Mouse (Mus musculus) adrenal gland (tissue): ENCODE results near the gene Zc3h10.

Source experiments
- intact Hi-C: fragments of 180-260 bp; cut with DNase I; formaldehyde crosslinking; loops from one replicate; pipeline ENCODE4 v1.15.1; 2025
- long read RNA-seq, 2 experiments: library from polyadenylated mRNA; unstranded; transcript quantifications; one replicate each; pipeline ENCODE4 v2.0.0; 2020; ENCODE audit warnings: borderline replicate concordance in 1 of 2; ENCODE audit not compliant: insufficient replicate concordance in 1 of 2

Gene Zc3h10
- long read RNA-seq, experiment 1, partial matches to known transcripts: 0 of 3 reads
- long read RNA-seq, experiment 1, other reads (novel, unspliced or antisense): 1 of 3 reads
- long read RNA-seq, experiment 2, partial matches to known transcripts: 0 of 4 reads
- long read RNA-seq, experiment 2, other reads (novel, unspliced or antisense): 3 of 4 reads

DNA sequence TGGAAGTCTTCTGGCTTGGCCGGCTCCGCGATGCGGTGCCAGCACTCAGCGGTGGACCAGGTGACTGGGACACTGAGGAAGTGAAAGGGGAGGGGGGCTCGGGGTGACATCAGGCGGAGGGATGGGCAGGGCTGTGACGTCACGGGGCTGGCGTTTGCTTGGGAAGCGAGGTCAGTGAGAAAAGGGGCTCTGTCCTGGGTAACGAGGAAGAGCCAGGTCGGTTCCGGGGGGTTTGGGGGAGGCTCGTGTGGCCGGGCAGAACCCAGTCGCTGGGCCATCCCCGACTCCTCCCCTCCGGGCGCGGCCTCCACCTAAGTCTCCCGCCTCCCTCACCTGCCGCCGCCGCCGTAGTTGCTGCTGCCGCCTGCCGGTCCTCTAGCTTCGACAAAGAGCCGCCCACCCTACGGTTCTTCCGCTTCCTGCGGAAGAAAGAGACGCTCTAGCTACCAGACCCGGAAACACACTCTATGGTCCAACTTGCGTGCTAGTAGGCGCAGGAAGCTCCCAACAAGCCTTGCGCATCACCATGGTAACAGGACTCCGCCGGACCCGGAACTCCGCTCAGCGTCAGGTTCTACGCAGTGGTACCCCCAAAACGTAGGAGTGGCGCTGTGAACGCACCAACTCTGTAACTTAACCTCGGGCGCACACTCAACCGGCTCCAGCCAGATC, at the start of gene Zc3h10:
Gene Zc3h10, minus strand, starts transcription at position 414 of the 672 bp plus-strand sequence.
- intact Hi-C loops: no loop called here

- intact Hi-C loops: no loop called here
Observed at GRCm38 (mm10) chr10:128592797-128593196, 45.2 kb upstream of the Zc3h10 start.

DNA sequence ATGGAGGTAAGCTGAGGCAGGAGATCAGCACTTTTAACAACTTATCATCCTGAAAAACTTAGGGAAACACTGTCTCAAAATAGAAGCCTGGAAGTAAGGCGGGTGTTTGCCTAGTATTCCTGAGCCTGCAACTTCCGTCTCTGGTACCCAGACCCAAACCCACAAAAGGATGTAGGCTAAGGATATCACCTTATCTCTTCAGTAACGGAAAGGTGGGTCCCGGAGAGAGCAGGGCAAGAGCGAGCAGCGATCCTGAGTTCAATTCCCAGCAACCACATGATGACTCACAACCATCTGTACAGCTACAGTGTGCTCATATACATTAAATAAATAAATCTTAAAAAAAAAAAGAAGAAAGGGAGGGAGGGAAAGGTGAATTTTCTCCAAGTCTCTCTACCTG, 43.9 kb upstream of the Zc3h10 start:
- intact Hi-C loops: no loop called here

- intact Hi-C loops: no loop called here
Observed at GRCm38 (mm10) chr10:128590193-128590690, 42.7 kb upstream of the Zc3h10 start.

GRCm38 (mm10) chr10:128589464-128590192, 42.1 kb upstream of the Zc3h10 start, which contains the start of gene Erbb3:
Gene Erbb3 (minus strand): TSS chr10:128589652.
- intact Hi-C loops: no loop called here

GRCm38 (mm10) chr10:128588775-128589463, 41.3 kb upstream of the Zc3h10 start:
- intact Hi-C loops: no loop called here

DNA sequence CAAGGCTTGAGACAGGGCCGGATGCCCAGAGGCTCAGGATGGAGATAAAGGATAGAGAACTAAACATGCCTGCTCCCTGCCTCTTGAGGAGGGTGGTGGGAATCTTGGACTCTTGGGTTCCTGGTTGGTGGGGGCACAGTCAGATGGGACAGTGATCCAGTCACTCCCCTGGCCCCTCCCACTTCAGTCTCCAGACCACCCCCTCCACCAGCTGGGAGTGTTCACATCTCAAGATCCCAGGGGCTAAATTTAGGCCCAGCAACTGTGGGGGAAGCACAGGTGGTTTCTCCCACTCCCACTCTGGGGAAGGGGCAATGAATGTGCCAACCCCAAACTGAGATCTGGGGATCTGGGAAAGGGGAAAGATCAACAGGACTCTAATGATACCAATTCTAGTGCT, 40.6 kb upstream of the Zc3h10 start:
- intact Hi-C loops: no loop called here

GRCm38 (mm10) chr10:128587697-128588096, 40.1 kb upstream of the Zc3h10 start:
- intact Hi-C loops: no loop called here

DNA sequence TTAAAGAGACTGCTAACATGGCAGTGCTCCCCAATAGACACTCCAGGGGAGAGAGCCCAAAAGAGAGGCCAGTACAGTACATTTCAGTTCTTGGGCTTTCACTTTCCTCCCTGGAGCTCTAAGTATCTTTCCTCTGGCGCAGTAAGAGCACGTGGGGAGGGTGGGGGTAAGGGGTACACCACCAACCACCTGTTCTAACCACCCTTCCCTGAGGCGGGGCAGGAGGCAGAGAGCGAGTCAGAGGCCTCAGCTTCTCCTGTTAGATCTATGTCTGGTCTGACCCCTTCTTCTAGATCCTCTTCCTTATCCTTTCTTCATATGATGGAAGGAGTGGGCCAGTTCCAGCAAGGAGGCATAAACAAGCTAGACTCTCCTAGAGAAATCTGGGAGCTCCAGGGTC, 39.5 kb upstream of the Zc3h10 start:
- intact Hi-C loops: no loop called here

DNA sequence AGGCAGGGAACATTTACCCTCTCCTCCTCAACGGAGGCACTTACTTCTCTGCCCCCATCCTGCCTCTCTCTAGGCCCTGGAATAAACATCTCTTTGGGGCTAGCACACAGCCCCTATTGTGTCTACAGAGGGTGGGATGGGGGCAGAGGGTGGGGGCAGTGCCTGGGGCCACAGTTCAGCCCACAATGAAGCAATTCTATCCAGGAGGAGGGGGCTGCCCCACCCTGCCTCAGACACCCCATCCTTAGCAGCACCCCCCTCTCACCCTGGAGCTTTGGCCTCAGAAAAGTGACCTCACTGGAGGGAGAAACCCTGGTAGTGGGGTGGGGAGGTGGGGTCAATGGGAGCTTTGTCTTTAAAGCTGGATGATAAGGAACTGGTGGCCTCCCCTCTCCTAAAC, 39.0 kb upstream of the Zc3h10 start:
- intact Hi-C loops: no loop called here

GRCm38 (mm10) chr10:128584386-128584785, 36.8 kb upstream of the Zc3h10 start:
- intact Hi-C loops: no loop called here

DNA sequence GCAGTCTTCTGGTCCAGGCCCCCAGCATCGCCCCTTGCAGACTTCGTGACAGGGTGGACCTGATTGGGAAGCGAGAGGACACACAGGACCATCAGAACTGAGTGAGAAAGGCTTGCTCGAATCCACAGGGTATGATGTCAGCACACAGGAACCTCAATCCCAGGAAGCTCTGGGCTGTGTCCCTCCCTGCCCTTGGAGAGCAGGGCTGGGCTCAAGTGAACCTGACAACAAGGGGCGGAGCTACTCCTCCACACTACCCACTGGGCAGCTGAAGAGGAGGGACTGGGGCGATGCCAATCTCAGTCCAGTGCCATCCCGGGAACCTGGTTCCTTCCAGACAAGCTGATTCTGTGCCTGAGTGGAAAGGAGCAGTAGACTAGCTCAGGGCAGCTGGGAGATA, 36.1 kb upstream of the Zc3h10 start:
- intact Hi-C loops: no loop called here

DNA sequence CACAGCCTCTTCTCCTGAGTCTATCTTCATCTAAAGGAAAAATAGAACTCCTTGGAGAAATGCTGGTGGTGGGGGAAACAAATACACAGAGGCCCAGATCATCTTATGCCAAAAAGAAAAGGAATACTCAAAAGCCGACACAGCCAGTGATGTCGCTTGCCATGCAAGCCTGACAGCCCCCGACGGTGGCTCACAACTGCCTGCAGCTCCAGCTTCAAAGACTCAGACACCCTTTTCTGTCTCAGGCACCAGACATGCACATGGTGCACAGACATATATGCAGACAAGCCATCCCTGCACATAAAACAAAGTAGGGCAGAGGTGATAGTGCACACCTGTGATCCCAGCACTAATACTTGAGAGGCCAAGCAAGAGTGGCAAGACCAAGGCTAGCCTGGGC, 32.2 kb upstream of the Zc3h10 start:
- intact Hi-C loops: no loop called here

DNA sequence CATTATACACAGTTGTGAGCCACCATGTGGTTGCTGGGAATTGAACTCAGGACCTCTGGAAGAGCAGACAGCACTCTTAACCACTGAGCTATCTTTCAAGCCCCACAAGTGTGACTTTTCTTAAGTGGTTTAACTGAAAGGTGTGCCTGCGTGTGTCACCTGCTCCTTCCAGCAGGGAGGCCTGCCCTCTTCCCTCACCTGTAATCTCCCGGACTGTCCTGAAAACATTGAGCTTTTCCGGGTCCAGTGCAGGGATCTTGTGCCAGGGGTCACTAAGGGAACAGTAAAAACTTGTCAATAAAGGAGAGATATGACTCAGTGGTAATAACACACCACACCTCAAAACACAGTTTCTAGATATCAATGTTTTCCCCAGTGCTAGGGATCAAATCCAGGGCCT, 31.7 kb upstream of the Zc3h10 start:
- intact Hi-C loops: no loop called here

GRCm38 (mm10) chr10:128578330-128578729, 30.8 kb upstream of the Zc3h10 start:
- intact Hi-C loops: no loop called here

- intact Hi-C loops: no loop called here
Observed at GRCm38 (mm10) chr10:128575063-128575462, 27.5 kb upstream of the Zc3h10 start.

DNA sequence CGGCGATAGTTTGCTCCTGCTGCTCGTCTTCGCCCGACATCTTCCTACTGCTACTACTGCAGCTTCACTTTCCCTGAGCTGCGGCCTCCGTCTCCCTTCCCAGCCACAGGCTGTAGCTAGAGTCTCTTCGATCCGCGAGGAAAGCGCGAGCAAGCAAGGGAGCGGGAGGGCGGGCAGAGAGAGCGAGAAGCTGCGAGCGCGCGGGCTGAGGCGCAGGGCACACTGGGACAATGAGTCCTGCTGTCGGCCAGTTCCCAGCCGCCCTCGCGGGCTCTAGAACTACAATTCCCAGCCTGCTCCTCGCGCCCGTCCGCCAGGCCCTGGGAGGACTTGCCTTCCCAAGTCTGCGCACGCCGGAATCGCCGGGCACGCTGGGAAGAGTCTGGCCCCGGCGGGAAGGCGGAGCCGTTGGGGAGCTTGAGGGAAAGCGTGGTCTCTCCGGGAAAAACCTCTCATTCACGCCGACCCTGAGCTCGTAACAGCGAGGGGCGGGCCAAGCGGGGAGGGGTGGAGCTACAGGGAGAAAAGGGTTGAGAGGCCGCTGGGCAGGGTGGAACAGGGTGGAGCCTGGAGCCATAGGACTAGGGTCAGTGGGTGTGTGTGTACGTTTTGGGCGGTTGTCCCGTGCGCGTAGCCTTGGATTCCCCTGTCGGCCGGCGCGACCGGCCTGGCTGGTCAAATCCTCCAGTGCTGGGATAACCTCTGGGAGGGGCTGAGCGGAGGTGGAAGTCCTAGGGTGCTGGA, 18.4 kb upstream of the Zc3h10 start, which contains the start of gene Pa2g4:
Gene Pa2g4, minus strand, starts transcription at position 200 of the 744 bp plus-strand sequence.
- intact Hi-C loops: no loop called here

GRCm38 (mm10) chr10:128565206-128565787, 17.7 kb upstream of the Zc3h10 start:
- intact Hi-C loops: no loop called here

- intact Hi-C loops: loop anchor here (5.0 kb wide), 1 partner anchor 44 kb away; no protein-coding TSS in a partner anchor
Observed at GRCm38 (mm10) chr10:128563544-128563943, 16.0 kb upstream of the Zc3h10 start.

GRCm38 (mm10) chr10:128556963-128557362, 9.4 kb upstream of the Zc3h10 start:
- intact Hi-C loops: no loop called here
